Mouse (Mus musculus): ENCODE results near the gene Mab21l2. TPM values are rescaled to one million over a fixed set of nuclear protein-coding genes. Genes with fewer than 3 reads are reported as not detected.

Gene Mab21l2
- polyA plus RNA-seq, 1 experiment from 2014 or later = 0.97 TPM

DNA sequence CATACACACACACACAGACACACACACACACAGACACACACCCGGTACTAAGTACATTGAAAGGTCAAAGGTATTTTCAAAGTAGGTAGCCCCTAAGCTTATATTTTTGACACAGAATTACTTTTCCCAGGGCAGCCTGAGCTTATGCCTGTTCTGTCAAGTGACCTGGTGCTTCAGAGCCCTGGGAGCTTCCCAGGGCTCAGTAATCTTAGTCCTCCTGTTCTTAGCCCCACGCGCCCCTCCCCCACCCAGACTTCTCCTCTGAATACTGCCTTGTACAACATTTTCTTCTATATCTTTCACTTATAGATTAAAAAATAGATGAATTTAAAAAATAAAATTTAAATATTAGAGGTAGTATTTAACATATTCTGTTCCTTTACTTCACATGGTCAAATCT is 3.6 kb downstream of the Mab21l2 start:
- H3K9me3 ChIP-seq (replicated peaks; ENCODE audit: control insufficient read depth, low read length) = no peaks in the 10 kb centered on the region
- no peak for ATAC-seq (ENCODE audit: low read depth)
- no peak overlapping the region for H3K4me2 ChIP-seq (ENCODE audit: low read depth, low read length)
- no peak overlapping the region for H3K27ac ChIP-seq (ENCODE audit: low read length)
- H3K4me1 ChIP-seq (ENCODE audit: control insufficient read depth, low read depth, low read length) = peaks cover 2% of the 10 kb centered on the region; the same call in 1 of the 2 replicates
- H3K4me3 ChIP-seq (ENCODE audit: low read depth, low read length) = no peak overlapping the region
- H3K9ac ChIP-seq (ENCODE audit: low read depth, low read length) = no peak overlapping the region
- no peaks in the 10 kb centered on the region for H3K36me3 ChIP-seq (ENCODE audit: control insufficient read depth, insufficient read depth)
- peaks cover 37% of the 10 kb centered on the region for H3K27me3 ChIP-seq (ENCODE audit: control insufficient read depth, insufficient read depth, low read depth, low read length)
- 59% methylated on average over 3 of the region's 3 CpGs for WGBS (ENCODE audit: insufficient replicate concordance)

DNA sequence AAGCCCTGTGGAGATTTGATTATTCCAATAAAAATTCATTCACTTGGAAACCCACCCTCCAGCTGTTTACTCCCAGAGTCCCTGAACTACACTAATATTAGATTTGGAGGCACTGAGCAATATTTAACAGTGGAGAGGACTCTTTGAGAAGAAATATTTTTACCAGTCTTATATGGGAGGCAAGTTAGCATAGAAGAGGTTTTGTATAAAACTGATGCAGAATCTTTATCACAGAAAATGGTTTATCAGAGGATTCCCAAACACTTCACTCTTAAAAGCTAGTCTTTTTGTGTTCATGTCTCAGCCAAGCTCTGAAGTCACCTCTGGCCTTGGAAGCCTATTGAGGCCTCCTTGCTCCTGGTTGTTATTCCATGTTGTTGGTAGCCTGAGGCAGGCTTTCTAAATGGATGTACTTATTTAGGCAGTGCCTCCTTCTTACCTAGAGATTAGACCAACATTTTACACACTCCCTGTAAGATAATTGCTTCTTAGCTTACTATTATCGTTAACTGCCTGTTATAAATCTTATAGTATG is 6.5 kb downstream of the Mab21l2 start:
- Histone ChIP-seq H3K36me3 (ENCODE audit: control insufficient read depth, insufficient read depth) (no peaks in the 10 kb centered on the region), H3K9ac (ENCODE audit: low read depth, low read length) (no peak overlapping the region), H3K4me2 (ENCODE audit: low read depth, low read length) (no peak overlapping the region), H3K27ac (ENCODE audit: low read length) (no peak overlapping the region), H3K4me3 (ENCODE audit: low read depth, low read length) (no peak overlapping the region), H3K9me3 (replicated peaks; ENCODE audit: control insufficient read depth, low read length) (no peaks in the 10 kb centered on the region), H3K4me1 (ENCODE audit: control insufficient read depth, low read depth, low read length) (peaks cover 2% of the 10 kb centered on the region; the same call in 1 of the 2 replicates), H3K27me3 (ENCODE audit: control insufficient read depth, insufficient read depth, low read depth, low read length) (peaks cover 13% of the 10 kb centered on the region)
- no peak for ATAC-seq (ENCODE audit: low read depth)
- WGBS (ENCODE audit: insufficient replicate concordance) = 81% methylated on average over 1 of the region's 1 CpGs

DNA sequence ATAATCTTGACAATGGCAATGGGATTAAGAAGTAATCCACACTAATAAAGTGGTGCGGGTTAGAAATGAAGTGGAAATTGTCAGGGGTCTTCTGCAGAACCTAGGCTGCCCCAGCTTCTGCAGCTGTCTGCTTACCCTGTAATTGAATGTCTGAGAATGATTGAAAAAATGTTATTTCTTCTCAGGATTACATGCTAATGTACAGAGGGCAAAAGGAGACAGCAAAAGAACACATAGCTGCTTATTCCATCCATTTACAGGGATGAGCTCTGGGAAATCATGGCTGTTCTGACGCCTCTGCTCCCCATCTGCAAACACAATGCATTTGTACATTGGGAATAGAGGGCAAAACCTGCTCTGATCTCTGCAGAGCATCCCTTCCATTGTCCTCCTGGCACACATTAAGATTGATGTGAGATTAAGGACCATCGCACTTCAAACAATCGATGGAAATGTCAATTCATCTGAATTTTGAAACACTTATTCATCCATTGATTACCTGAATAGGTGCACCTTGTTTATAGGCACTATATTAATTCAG is 7.3 kb downstream of the Mab21l2 start:
- no peaks in the 10 kb centered on the region for H3K36me3 ChIP-seq (ENCODE audit: control insufficient read depth, insufficient read depth)
- no peaks in the 10 kb centered on the region for H3K9me3 ChIP-seq (replicated peaks; ENCODE audit: control insufficient read depth, low read length)
- peaks cover 6% of the 10 kb centered on the region for H3K27me3 ChIP-seq (ENCODE audit: control insufficient read depth, insufficient read depth, low read depth, low read length)
- ATAC-seq (ENCODE audit: low read depth) = no peak
- H3K4me1 ChIP-seq (ENCODE audit: control insufficient read depth, low read depth, low read length) = no peaks in the 10 kb centered on the region
- no peak overlapping the region for H3K27ac ChIP-seq (ENCODE audit: low read length)
- no peak overlapping the region for H3K4me2 ChIP-seq (ENCODE audit: low read depth, low read length)
- 69% methylated on average over 4 of the region's 4 CpGs for WGBS (ENCODE audit: insufficient replicate concordance)
- no peak overlapping the region for H3K9ac ChIP-seq (ENCODE audit: low read depth, low read length)
- no peak overlapping the region for H3K4me3 ChIP-seq (ENCODE audit: low read depth, low read length)

- peak; percentile 56 for ATAC-seq (ENCODE audit: low read depth)
- Histone ChIP-seq H3K27ac (ENCODE audit: low read length) (no peak overlapping the region), H3K27me3 (ENCODE audit: control insufficient read depth, insufficient read depth, low read depth, low read length) (peaks cover under 1% of the 10 kb centered on the region), H3K4me1 (ENCODE audit: control insufficient read depth, low read depth, low read length) (no peaks in the 10 kb centered on the region), H3K9ac (ENCODE audit: low read depth, low read length) (no peak overlapping the region), H3K36me3 (ENCODE audit: control insufficient read depth, insufficient read depth) (no peaks in the 10 kb centered on the region), H3K9me3 (replicated peaks; ENCODE audit: control insufficient read depth, low read length) (no peaks in the 10 kb centered on the region), H3K4me3 (ENCODE audit: low read depth, low read length) (peak overlapping the region; percentile 13; the same call in 1 of the 2 replicates), H3K4me2 (ENCODE audit: low read depth, low read length) (peak overlapping the region; percentile 29)
- WGBS (ENCODE audit: insufficient replicate concordance) = 68% methylated on average over 11 of the region's 11 CpGs
These were observed 8.8 kb downstream of the Mab21l2 start for GRCm38 (mm10) chr3:86539555-86540168.

GRCm38 (mm10) chr3:86538645-86539554 is 9.5 kb downstream of the Mab21l2 start:
- peak; percentile 27 for ATAC-seq (ENCODE audit: low read depth)
- Histone ChIP-seq H3K9ac (ENCODE audit: low read depth, low read length) (no peak overlapping the region), H3K4me3 (ENCODE audit: low read depth, low read length) (no peak overlapping the region), H3K27me3 (ENCODE audit: control insufficient read depth, insufficient read depth, low read depth, low read length) (no peaks in the 10 kb centered on the region), H3K9me3 (replicated peaks; ENCODE audit: control insufficient read depth, low read length) (no peaks in the 10 kb centered on the region), H3K36me3 (ENCODE audit: control insufficient read depth, insufficient read depth) (no peaks in the 10 kb centered on the region), H3K27ac (ENCODE audit: low read length) (peak overlapping the region; percentile 48), H3K4me1 (ENCODE audit: control insufficient read depth, low read depth, low read length) (no peaks in the 10 kb centered on the region), H3K4me2 (ENCODE audit: low read depth, low read length) (peak overlapping the region; percentile 29)
- WGBS (ENCODE audit: insufficient replicate concordance) = 40% methylated on average over 13 of the region's 13 CpGs

GRCm38 (mm10) chr3:86536751-86537150 is 11.7 kb downstream of the Mab21l2 start:
- no peak overlapping the region for H3K9ac ChIP-seq (ENCODE audit: low read depth, low read length)
- 78% methylated on average over 1 of the region's 1 CpGs for WGBS (ENCODE audit: insufficient replicate concordance)
- H3K9me3 ChIP-seq (replicated peaks; ENCODE audit: control insufficient read depth, low read length) = no peaks in the 10 kb centered on the region
- no peak overlapping the region for H3K4me3 ChIP-seq (ENCODE audit: low read depth, low read length)
- H3K4me2 ChIP-seq (ENCODE audit: low read depth, low read length) = no peak overlapping the region
- no peaks in the 10 kb centered on the region for H3K36me3 ChIP-seq (ENCODE audit: control insufficient read depth, insufficient read depth)
- H3K4me1 ChIP-seq (ENCODE audit: control insufficient read depth, low read depth, low read length) = no peaks in the 10 kb centered on the region
- ATAC-seq (ENCODE audit: low read depth) = no peak
- no peaks in the 10 kb centered on the region for H3K27me3 ChIP-seq (ENCODE audit: control insufficient read depth, insufficient read depth, low read depth, low read length)
- no peak overlapping the region for H3K27ac ChIP-seq (ENCODE audit: low read length)

DNA sequence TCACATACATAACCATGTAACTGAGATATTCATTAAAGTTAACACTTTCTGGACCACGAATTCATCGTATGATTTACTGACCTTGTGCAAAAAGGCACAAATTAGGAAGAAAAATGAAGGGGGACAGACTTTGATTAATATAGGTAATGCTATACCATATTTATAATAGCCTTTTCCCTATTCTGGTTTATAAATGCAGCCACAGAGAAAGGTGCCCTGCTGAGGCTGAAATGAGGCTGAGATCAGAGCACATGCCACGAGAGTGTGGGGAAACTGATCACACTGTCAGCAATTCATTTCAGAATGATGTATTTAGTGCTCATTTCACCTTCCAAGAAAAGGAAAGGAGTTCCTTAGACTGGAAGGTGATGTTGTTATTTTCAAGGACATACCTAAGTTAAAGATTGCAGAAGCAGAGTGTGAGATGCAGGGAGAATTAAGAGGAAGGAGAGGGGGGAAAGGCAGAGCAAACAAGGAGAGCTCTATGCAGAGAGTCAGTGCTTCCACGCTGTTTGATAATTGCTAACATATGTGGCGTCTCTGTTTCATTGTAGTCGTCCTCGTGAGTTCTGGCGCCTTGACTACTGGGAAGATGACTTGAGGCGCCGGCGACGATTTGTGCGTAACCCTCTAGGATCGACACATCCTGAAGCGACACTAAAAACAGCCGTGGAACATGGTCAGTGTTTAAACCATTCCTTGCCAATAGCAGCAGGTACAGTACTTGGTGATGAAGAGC is 16.7 kb downstream of the Mab21l2 start:
- Histone ChIP-seq H3K4me2 (ENCODE audit: low read depth, low read length) (no peak overlapping the region), H3K27ac (ENCODE audit: low read length) (no peak overlapping the region), H3K4me1 (ENCODE audit: control insufficient read depth, low read depth, low read length) (no peaks in the 10 kb centered on the region), H3K9me3 (replicated peaks; ENCODE audit: control insufficient read depth, low read length) (no peaks in the 10 kb centered on the region), H3K36me3 (ENCODE audit: control insufficient read depth, insufficient read depth) (no peaks in the 10 kb centered on the region), H3K27me3 (ENCODE audit: control insufficient read depth, insufficient read depth, low read depth, low read length) (no peaks in the 10 kb centered on the region), H3K4me3 (ENCODE audit: low read depth, low read length) (no peak overlapping the region), H3K9ac (ENCODE audit: low read depth, low read length) (no peak overlapping the region)
- ATAC-seq (ENCODE audit: low read depth) = no peak
- 80% methylated on average over 16 of the region's 16 CpGs for WGBS (ENCODE audit: insufficient replicate concordance)

DNA sequence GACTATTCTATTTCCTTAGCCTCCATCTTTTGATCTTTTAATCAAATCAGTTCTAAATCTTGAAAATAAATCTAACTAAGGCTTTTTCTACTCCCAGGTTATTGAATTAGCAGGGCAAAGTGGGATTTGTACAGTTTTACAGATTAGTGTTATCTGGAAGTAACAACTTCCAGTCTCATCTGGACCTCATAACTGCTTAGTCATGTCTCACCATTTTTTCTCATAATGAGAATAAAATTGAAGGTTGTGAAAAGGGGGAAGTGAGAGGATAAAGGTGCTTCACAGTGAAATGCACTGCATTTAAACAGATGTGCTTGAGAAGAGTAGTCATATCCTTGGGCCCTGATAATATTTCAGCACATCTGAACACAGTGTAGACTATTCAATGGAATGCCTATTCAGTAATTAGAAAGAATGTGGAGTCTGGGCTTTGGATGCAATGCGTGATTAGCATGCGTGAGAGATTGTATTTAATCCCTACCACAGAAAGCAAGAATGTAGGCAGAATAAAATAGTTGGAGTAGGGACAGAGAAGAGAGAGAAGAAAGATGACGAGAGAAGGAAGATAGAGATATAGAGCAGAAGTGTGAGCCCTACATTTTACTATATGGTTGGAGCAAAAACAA is 25.4 kb downstream of the Mab21l2 start:
- no peak for ATAC-seq (ENCODE audit: low read depth)
- H3K36me3 ChIP-seq (ENCODE audit: control insufficient read depth, insufficient read depth) = no peaks in the 10 kb centered on the region
- no peaks in the 10 kb centered on the region for H3K9me3 ChIP-seq (replicated peaks; ENCODE audit: control insufficient read depth, low read length)
- 71% methylated on average over 3 of the region's 3 CpGs for WGBS (ENCODE audit: insufficient replicate concordance)
- no peak overlapping the region for H3K4me2 ChIP-seq (ENCODE audit: low read depth, low read length)
- H3K27ac ChIP-seq (ENCODE audit: low read length) = no peak overlapping the region
- H3K27me3 ChIP-seq (ENCODE audit: control insufficient read depth, insufficient read depth, low read depth, low read length) = no peaks in the 10 kb centered on the region
- no peaks in the 10 kb centered on the region for H3K4me1 ChIP-seq (ENCODE audit: control insufficient read depth, low read depth, low read length)
- H3K9ac ChIP-seq (ENCODE audit: low read depth, low read length) = no peak overlapping the region
- no peak overlapping the region for H3K4me3 ChIP-seq (ENCODE audit: low read depth, low read length)

Measured in liver, embryonic 16.5 days (tissue).